Comparison of ENCODE assay signal across 8 mouse cellular contexts in genomic region chr13:41359330-41360215, GRCm38 (mm10).
DNase-seq lines count a peak whose midpoint lies in the region; ATAC-seq and TF ChIP-seq lines count a peak whose summit lies in the region.

No protein-coding gene starts in this region.

- no peaks in the 10 kb centered on the region for H3K9me3 ChIP-seq in intestine, embryonic 16.5 days (ENCODE audit: control insufficient read depth, low read length)

- no peaks in the 10 kb centered on the region for H3K27me3 ChIP-seq in liver, adult 2 months (ENCODE audit: control insufficient read depth, insufficient read depth, low read length)
- no peaks in the 10 kb centered on the region for H3K27me3 ChIP-seq in intestine, embryonic 16.5 days (replicated peaks; ENCODE audit: control insufficient read depth, insufficient read depth, low read length)

- peaks cover 2% of the 10 kb centered on the region for H3K4me1 ChIP-seq in liver, adult 2 months (ENCODE audit: control insufficient read depth, insufficient read depth, low read length)
- H3K4me1 ChIP-seq in intestine, embryonic 16.5 days (ENCODE audit: control insufficient read depth, insufficient read depth, low read length) = peaks cover 19% of the 10 kb centered on the region

- peak overlapping the region; percentile 5; the same call in 1 of the 2 replicates for H3K9ac ChIP-seq in liver, adult 2 months (ENCODE audit: low read depth, low read length)
- peak overlapping the region; percentile 84 for H3K9ac ChIP-seq in intestine, embryonic 16.5 days (ENCODE audit: low read depth, low read length)

- peak overlapping the region; percentile 63 for H3K4me2 ChIP-seq in intestine, embryonic 16.5 days (ENCODE audit: low read depth, low read length)

- peak overlapping the region; percentile 24 for H3K4me3 ChIP-seq in liver, adult 2 months (ENCODE audit: insufficient read depth, low read depth, low read length)
- peak overlapping the region; percentile 77 for H3K4me3 ChIP-seq in intestine, embryonic 16.5 days (ENCODE audit: low read length)

- no peaks in the 10 kb centered on the region for H3K36me3 ChIP-seq in liver, adult 2 months (ENCODE audit: control insufficient read depth, insufficient read depth, low read length)
- H3K36me3 ChIP-seq in intestine, embryonic 16.5 days (ENCODE audit: control insufficient read depth, insufficient read depth, low read length) = no peaks in the 10 kb centered on the region

- H3K79me2 ChIP-seq in liver, adult 2 months (ENCODE audit: control insufficient read depth, insufficient read depth, low read length) = peaks cover 3% of the 10 kb centered on the region; the same call in 1 of the 2 replicates

- H3K27ac ChIP-seq in liver, adult 2 months (replicated peaks; ENCODE audit: insufficient read depth, low read depth, low read length) = no peak overlapping the region
- H3K27ac ChIP-seq in intestine, embryonic 16.5 days (ENCODE audit: low read length) = peak overlapping the region; percentile 75

- no peak for TF ChIP-seq CTCF in liver, adult 2 months (IDR thresholded peaks at IDR 0.05; ENCODE audit: low read depth, low read length)

- no peak for TF ChIP-seq POLR2A in liver, adult 2 months (IDR thresholded peaks at IDR 0.05; ENCODE audit: extremely low read depth, insufficient read depth, low read length)

- ATAC-seq in intestine, embryonic 16.5 days = peak; percentile 12; the same call in 1 of the 2 replicates

- no peak for DNase-seq in liver, adult 2 months (ENCODE audit: extremely low read depth, low read depth, low spot score)
- no peak for DNase-seq in liver
- peak; percentile 71 for DNase-seq in embryo, embryonic 9.5 days (ENCODE audit: extremely low spot score)
- peak; percentile 71 for DNase-seq in neural tube, embryonic 10.5 days (ENCODE audit: extremely low spot score, low spot score)
- DNase-seq in frontal cortex, adult 2 months (ENCODE audit: extremely low spot score in 1 of 2, low spot score in 1 of 2) = no peak
- DNase-seq in spleen, postnatal 14 days (ENCODE audit: low spot score in 2 of 2) = no peak
- no peak for DNase-seq in right cerebral cortex, postnatal 14 days

- 5% methylated on average over 16 of the region's 16 CpGs for WGBS in liver, adult 2 months
- WGBS in intestine, embryonic 16.5 days = 6% methylated on average over 16 of the region's 16 CpGs

Comparison
In these comparisons a context has a peak if more than half of its experiments do, and no peak if none do; other contexts are left out.
1. DNase-seq: peak in embryo, embryonic 9.5 days (single experiment) and neural tube, embryonic 10.5 days (single experiment); none in liver, adult 2 months (single experiment), liver (single experiment), frontal cortex, adult 2 months (0 of 2), spleen, postnatal 14 days (0 of 2) and right cerebral cortex, postnatal 14 days (single experiment).